Mouse (Mus musculus): ENCODE data around the gene Zc3h15. TPM values are rescaled to one million over a fixed set of nuclear protein-coding genes. Genes with fewer than 3 reads are reported as not detected.

Gene Zc3h15
- polyA plus RNA-seq, 1 experiment from 2014 or later: 59.1 TPM

- 76% methylated on average over 5 of the region's 5 CpGs for WGBS (ENCODE audit: insufficient replicate concordance)
- no peaks in the 10 kb centered on the region for H3K9me3 ChIP-seq (ENCODE audit: low read length)
- no peak for DNase-seq
- H3K36me3 ChIP-seq (replicated peaks; ENCODE audit: insufficient read depth, low read length): no peaks in the 10 kb centered on the region
- TF ChIP-seq EP300 (IDR thresholded peaks at IDR 0.05; ENCODE audit: low read depth): no peak
- TF ChIP-seq CTCF (IDR thresholded peaks at IDR 0.05; ENCODE audit: low read depth): no peak
- H3K4me3 ChIP-seq (ENCODE audit: low read depth, low read length): no peak overlapping the region
- H3K27ac ChIP-seq (ENCODE audit: low read depth): no peak overlapping the region
- peaks cover 3% of the 10 kb centered on the region; the same call in 1 of the 2 replicates for H3K4me1 ChIP-seq (ENCODE audit: insufficient read depth)
- ATAC-seq: no peak
- H3K4me2 ChIP-seq (ENCODE audit: low read depth, low read length): no peak overlapping the region
- H3K27me3 ChIP-seq (ENCODE audit: insufficient read depth, low read length): no peaks in the 10 kb centered on the region
- no peak overlapping the region for H3K9ac ChIP-seq (replicated peaks)
Measured at GRCm38 (mm10) chr2:83713946-83714345, 69.7 kb downstream of the Zc3h15 start.

Other genes starting within 250 kb of the Zc3h15 start
- gene Itgav, start 80.0 kb downstream of the Zc3h15 start, polyA plus RNA-seq (2015; fragmentation: Nextera tagmentation; extraction: Ambion mirVana): 25.1 and 26.5 TPM in 2 replicates
- gene Fam171b, start 168.2 kb downstream of the Zc3h15 start, polyA plus RNA-seq (2015; fragmentation: Nextera tagmentation; extraction: Ambion mirVana): 0.47 and 0.54 TPM in 2 replicates

Data from liver, postnatal 0 days (tissue).